Mouse (Mus musculus): ENCODE results near the gene Cdh26. TPM values are rescaled to one million over a fixed set of nuclear protein-coding genes. Genes with fewer than 3 reads are reported as not detected.

Cdh26 gene
- polyA plus RNA-seq, 1 experiment from 2014 or later = 0.12 TPM

DNA sequence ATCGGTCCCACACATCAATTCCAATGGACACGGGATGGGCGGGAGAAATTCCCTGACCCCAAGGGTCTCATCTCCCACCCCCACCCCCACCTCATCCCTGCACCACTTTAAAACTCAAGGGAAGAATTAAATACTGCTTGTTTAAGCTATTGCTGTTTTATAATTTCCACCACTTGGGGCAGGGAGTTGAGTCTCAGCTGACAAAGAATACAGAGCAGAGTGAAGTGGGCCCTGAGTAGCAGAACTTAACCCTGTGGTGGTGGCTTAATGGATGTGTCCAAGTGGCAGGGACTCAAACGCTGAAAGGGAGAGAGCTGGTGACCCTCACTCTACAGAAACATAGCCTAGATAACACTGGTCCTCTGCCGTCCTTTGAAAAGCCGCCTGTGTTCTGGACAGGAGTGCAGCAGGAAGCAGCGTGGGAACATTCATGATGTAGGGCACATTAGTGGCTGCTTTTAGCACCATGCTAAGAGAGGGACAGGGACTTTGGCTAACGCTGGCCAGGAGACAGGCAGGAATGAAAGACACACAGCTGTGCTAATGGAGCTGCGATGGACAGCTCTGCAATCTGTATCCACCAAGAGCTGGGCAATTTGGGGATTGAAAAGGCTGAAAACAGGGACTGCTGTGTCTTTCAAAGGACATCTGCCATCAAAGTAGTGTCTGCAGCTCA, 60.1 kb downstream of the Cdh26 start:
- no peaks in the 10 kb centered on the region for H3K27me3 ChIP-seq
- no peak overlapping the region for H3K9ac ChIP-seq
- H3K4me3 ChIP-seq = no peak overlapping the region
- no peaks in the 10 kb centered on the region for H3K36me3 ChIP-seq
- WGBS = 63% methylated on average over 9 of the region's 9 CpGs
- peak; percentile 23; the same call in 1 of the 2 replicates for ATAC-seq (ENCODE audit: low FRiP score, low read depth)
- no peak overlapping the region for H3K27ac ChIP-seq (replicated peaks)
- H3K9me3 ChIP-seq = no peaks in the 10 kb centered on the region
- H3K4me1 ChIP-seq (replicated peaks) = no peaks in the 10 kb centered on the region
- H3K4me2 ChIP-seq = no peak overlapping the region

GRCm38 (mm10) chr2:178494066-178494465, 63.7 kb downstream of the Cdh26 start:
- no peak overlapping the region for H3K4me2 ChIP-seq
- H3K27me3 ChIP-seq = no peaks in the 10 kb centered on the region
- no peaks in the 10 kb centered on the region for H3K36me3 ChIP-seq
- no peaks in the 10 kb centered on the region for H3K9me3 ChIP-seq
- no peak overlapping the region for H3K27ac ChIP-seq (replicated peaks)
- no peak overlapping the region for H3K4me3 ChIP-seq
- no peak overlapping the region for H3K9ac ChIP-seq
- WGBS = 73% methylated on average over 11 of the region's 11 CpGs
- no peak for ATAC-seq (ENCODE audit: low FRiP score, low read depth)
- H3K4me1 ChIP-seq (replicated peaks) = no peaks in the 10 kb centered on the region

DNA sequence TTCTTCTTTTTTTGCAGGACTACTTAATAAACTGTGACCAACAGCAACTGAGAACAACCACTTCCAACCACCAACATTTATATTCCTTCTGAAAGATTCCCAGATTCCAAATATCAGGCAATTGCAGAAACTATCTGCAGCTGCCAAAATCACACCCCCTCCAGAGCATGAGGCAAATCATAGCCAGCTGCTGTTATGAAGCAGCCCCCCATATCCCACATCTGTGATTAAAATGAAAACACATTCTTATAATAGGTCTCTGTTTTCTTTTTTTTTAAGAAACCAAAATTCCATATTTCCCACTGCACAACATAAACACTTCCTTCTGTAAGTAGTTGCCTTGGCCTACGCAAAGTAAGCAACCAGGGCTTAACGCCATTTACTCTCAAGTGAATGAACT, 65.5 kb downstream of the Cdh26 start:
- Histone ChIP-seq H3K36me3 (no peaks in the 10 kb centered on the region), H3K9me3 (no peaks in the 10 kb centered on the region), H3K27me3 (no peaks in the 10 kb centered on the region), H3K4me2 (no peak overlapping the region), H3K4me3 (no peak overlapping the region), H3K9ac (no peak overlapping the region), H3K27ac (replicated peaks) (no peak overlapping the region), H3K4me1 (replicated peaks) (no peaks in the 10 kb centered on the region)
- WGBS = 93% methylated on average over 2 of the region's 2 CpGs
- ATAC-seq (ENCODE audit: low FRiP score, low read depth) = no peak

DNA sequence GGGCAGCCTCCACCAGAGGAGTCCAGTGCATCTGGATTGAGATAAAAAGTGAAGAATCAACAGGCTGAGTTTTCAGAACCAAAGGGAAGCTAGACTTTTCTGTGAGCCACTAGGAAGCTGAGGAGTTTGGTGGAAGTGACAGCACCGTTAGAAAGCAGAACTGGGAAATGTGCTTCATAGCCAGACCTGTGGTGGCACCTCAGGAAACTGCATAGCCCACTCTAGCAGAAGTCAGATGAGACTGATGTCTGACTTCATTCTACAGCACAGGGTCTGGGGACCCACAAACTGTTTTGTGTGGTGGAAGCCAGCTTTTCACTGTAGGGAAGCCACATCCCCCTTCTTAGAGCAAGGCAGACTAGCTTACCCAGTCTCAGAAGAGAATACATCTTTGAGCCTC, 67.6 kb downstream of the Cdh26 start:
- Histone ChIP-seq H3K9me3 (no peaks in the 10 kb centered on the region), H3K4me3 (no peak overlapping the region), H3K4me2 (no peak overlapping the region), H3K27me3 (no peaks in the 10 kb centered on the region), H3K27ac (replicated peaks) (no peak overlapping the region), H3K36me3 (no peaks in the 10 kb centered on the region), H3K9ac (no peak overlapping the region), H3K4me1 (replicated peaks) (no peaks in the 10 kb centered on the region)
- WGBS = 84% methylated on average over 1 of the region's 1 CpGs
- no peak for ATAC-seq (ENCODE audit: low FRiP score, low read depth)

DNA sequence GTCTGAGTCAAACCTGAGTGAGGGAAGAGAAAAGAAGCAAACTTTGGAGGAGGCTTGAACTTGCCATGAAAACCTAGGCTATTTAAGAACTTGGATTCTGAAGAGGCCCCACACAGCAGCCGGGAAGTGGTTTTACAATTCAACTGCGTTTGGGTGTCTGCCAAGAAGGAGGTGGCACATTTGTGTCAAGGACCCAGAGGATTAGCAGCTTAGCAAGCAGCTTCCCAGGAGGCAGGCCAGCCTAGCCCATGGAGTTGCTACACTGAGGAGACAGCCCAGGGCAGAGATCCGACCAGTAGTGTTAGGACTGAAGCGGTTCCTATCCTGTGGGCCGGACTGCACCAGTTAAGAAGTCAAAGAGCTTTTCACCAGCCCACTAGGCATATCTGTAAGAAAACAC, 68.1 kb downstream of the Cdh26 start:
- no peaks in the 10 kb centered on the region for H3K27me3 ChIP-seq
- no peak overlapping the region for H3K9ac ChIP-seq
- 57% methylated on average over 5 of the region's 5 CpGs for WGBS
- no peaks in the 10 kb centered on the region for H3K36me3 ChIP-seq
- H3K27ac ChIP-seq (replicated peaks) = no peak overlapping the region
- H3K4me1 ChIP-seq (replicated peaks) = no peaks in the 10 kb centered on the region
- H3K9me3 ChIP-seq = no peaks in the 10 kb centered on the region
- no peak overlapping the region for H3K4me2 ChIP-seq
- H3K4me3 ChIP-seq = no peak overlapping the region
- peak; percentile 68; the same call in 1 of the 2 replicates for ATAC-seq (ENCODE audit: low FRiP score, low read depth)

DNA sequence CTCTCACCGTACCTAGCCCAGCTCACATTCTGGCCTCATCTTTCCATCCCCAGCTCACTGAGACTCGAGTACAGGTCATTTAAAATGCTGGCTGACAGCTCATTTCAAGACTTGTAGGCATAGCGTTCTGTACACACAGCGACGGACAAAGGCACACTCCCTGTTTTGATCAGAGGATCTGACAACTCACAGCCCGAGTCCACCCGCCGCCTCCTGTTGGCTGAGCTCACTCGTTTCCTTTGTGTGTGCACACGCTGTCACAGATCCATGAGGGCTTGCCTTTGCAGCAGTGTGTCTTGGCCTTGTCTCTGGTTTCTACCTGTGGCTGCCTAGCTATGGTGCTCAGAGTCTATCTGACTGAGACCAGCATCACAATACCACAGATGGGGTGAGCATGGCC, 72.1 kb downstream of the Cdh26 start:
- no peak overlapping the region for H3K4me2 ChIP-seq
- no peak overlapping the region for H3K9ac ChIP-seq
- ATAC-seq (ENCODE audit: low FRiP score, low read depth) = no peak
- WGBS = 71% methylated on average over 10 of the region's 10 CpGs
- no peaks in the 10 kb centered on the region for H3K36me3 ChIP-seq
- no peaks in the 10 kb centered on the region for H3K9me3 ChIP-seq
- no peak overlapping the region for H3K27ac ChIP-seq (replicated peaks)
- no peaks in the 10 kb centered on the region for H3K27me3 ChIP-seq
- no peak overlapping the region for H3K4me3 ChIP-seq
- H3K4me1 ChIP-seq (replicated peaks) = 0 out of 2 replicates have a peak, but pooled peaks cover under 1% of the 10 kb centered on the region

GRCm38 (mm10) chr2:178506056-178506455, 75.7 kb downstream of the Cdh26 start:
- Histone ChIP-seq H3K4me3 (no peak overlapping the region), H3K9ac (no peak overlapping the region), H3K27ac (replicated peaks) (no peak overlapping the region), H3K36me3 (no peaks in the 10 kb centered on the region), H3K4me1 (replicated peaks) (0 out of 2 replicates have a peak, but pooled peaks cover 4% of the 10 kb centered on the region), H3K9me3 (no peaks in the 10 kb centered on the region), H3K4me2 (no peak overlapping the region), H3K27me3 (no peaks in the 10 kb centered on the region)
- 81% methylated on average over 12 of the region's 12 CpGs for WGBS
- no peak for ATAC-seq (ENCODE audit: low FRiP score, low read depth)

DNA sequence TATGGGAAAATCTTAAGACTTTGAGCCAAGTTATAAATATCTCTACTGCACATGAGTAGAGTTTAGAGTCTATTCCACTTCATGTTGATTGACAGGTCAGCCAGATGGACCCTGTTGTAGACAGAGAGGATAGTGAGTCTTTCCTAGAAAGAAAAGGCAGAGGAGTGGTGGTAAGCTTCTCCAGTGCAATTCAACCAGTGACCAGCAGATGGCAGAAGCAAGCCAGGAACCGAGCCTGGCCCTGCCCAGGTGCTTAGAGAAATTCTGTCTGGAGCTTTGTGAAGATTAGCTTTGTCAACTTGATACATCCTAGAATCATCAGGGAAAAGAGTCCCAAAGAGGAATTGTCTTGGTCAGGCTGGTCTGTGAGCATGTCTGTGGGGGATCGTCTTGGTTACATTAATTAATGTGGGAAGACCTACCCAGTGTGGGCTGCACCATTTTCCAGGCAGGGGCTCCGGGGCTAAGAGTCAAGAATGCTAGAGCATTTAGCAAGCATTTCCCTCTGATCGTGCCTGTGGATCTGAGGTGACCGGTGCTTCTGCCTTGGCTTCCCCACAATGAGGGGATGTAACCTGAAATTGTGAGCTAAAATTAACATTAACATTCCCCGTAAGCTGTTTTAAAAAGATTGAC, 77.2 kb downstream of the Cdh26 start:
- Histone ChIP-seq H3K27me3 (no peaks in the 10 kb centered on the region), H3K36me3 (no peaks in the 10 kb centered on the region), H3K9me3 (no peaks in the 10 kb centered on the region), H3K9ac (no peak overlapping the region), H3K4me2 (no peak overlapping the region), H3K4me1 (replicated peaks) (0 out of 2 replicates have a peak, but pooled peaks cover 4% of the 10 kb centered on the region), H3K27ac (replicated peaks) (no peak overlapping the region), H3K4me3 (no peak overlapping the region)
- ATAC-seq (ENCODE audit: low FRiP score, low read depth) = peak; percentile 82
- 41% methylated on average over 6 of the region's 6 CpGs for WGBS

DNA sequence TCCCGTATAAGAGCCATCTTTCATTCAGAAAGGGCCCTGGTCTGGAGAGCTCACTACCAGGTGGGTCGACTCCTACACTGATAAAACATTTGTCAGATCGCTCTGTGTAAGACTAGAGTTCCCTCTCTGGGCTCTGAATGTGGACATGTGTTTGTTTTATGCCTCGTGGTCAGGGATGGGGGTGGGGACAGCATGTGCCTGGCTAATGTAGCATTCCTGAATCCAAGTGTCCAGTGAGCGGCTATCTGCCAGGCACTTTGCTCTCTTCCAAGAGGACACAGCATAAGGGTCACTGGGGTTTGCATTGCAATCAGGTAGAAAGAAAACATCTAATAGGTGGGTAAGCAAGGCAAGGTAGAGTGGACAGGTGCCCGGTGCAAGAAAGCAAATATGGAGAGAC, 77.9 kb downstream of the Cdh26 start:
- Histone ChIP-seq H3K4me3 (no peak overlapping the region), H3K9ac (no peak overlapping the region), H3K27ac (replicated peaks) (no peak overlapping the region), H3K4me2 (no peak overlapping the region), H3K9me3 (no peaks in the 10 kb centered on the region), H3K36me3 (no peaks in the 10 kb centered on the region), H3K4me1 (replicated peaks) (peaks cover 4% of the 10 kb centered on the region; the same call in 1 of the 2 replicates), H3K27me3 (no peaks in the 10 kb centered on the region)
- 81% methylated on average over 6 of the region's 6 CpGs for WGBS
- no peak for ATAC-seq (ENCODE audit: low FRiP score, low read depth)

DNA sequence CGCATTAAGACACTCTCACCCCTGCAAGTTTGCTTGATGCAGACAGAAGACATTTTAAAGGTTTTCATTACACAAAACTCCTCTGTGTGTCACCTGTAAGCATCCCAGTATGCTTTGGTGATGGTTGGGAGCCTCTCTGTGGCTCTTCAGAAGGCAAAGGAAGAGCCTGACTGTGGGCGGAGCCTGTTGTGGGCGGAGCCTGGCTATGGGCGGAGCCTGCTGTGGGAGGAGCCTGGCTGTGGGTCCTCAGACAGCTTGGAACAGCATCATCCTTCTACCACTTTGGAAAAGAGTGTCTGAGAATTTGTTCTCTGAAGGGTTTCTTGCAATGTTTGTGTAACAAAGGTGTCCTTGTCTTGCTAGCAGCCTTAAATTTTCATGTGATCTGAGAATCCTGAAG, 82.7 kb downstream of the Cdh26 start:
- Histone ChIP-seq H3K4me1 (replicated peaks) (peaks cover 10% of the 10 kb centered on the region; the same call in 1 of the 2 replicates), H3K27ac (replicated peaks) (no peak overlapping the region), H3K4me3 (no peak overlapping the region), H3K9ac (no peak overlapping the region), H3K36me3 (no peaks in the 10 kb centered on the region), H3K9me3 (no peaks in the 10 kb centered on the region), H3K27me3 (no peaks in the 10 kb centered on the region), H3K4me2 (no peak overlapping the region)
- ATAC-seq (ENCODE audit: low FRiP score, low read depth) = no peak
- WGBS = 78% methylated on average over 4 of the region's 4 CpGs

DNA sequence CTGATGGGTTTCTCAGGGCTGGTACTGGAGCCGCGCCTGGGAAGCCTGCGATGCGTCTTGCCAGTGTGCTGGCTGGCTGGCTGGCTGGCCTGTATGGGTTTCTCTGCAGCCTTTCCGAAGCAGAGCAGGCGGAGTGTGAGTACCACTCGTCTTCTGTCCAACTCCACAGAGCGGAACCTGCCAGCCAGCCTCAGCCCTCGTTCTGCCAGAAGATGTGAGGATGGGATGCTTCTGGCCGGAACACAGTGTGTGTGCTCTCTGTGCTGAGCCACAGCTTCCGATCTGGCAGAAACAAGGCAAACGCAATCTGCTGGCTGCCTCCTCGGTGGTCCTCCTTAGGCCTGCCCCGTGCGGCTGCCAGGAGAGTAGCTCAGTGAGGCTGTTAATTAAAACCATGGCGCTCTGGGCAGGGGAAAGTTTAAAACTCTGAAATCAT, 83.3 kb downstream of the Cdh26 start:
- Histone ChIP-seq H3K36me3 (no peaks in the 10 kb centered on the region), H3K4me1 (replicated peaks) (peaks cover 10% of the 10 kb centered on the region; the same call in 1 of the 2 replicates), H3K27me3 (0 out of 2 replicates have a peak, but pooled peaks cover 2% of the 10 kb centered on the region), H3K4me2 (no peak overlapping the region), H3K4me3 (no peak overlapping the region), H3K9ac (no peak overlapping the region), H3K27ac (replicated peaks) (peak overlapping the region; percentile 28), H3K9me3 (no peaks in the 10 kb centered on the region)
- WGBS = 50% methylated on average over 16 of the region's 16 CpGs
- peak; percentile 60 for ATAC-seq (ENCODE audit: low FRiP score, low read depth)

- Histone ChIP-seq H3K36me3 (no peaks in the 10 kb centered on the region), H3K9me3 (no peaks in the 10 kb centered on the region), H3K4me3 (no peak overlapping the region), H3K4me1 (replicated peaks) (peaks cover 10% of the 10 kb centered on the region; the same call in 1 of the 2 replicates), H3K9ac (no peak overlapping the region), H3K27ac (replicated peaks) (no peak overlapping the region), H3K4me2 (no peak overlapping the region), H3K27me3 (0 out of 2 replicates have a peak, but pooled peaks cover 2% of the 10 kb centered on the region)
- no peak for ATAC-seq (ENCODE audit: low FRiP score, low read depth)
- 83% methylated on average over 5 of the region's 5 CpGs for whole genome bisulfite sequencing
Observed at GRCm38 (mm10) chr2:178516421-178516820, 86.1 kb downstream of the Cdh26 start.
